Mouse (Mus musculus): ENCODE data around the gene Ppp2r3a.

GRCm38 (mm10) chr9:101290876-101291275 is 39.3 kb upstream of the Ppp2r3a start:
- TF ChIP-seq POLR2A (IDR thresholded peaks at IDR 0.05; ENCODE audit: borderline replicate concordance, extremely low read depth, insufficient read depth, insufficient read length, poor library complexity, severe bottlenecking) = no peak
- no peak for TF ChIP-seq CTCF (IDR thresholded peaks at IDR 0.05; ENCODE audit: borderline replicate concordance, extremely low read depth, insufficient read depth, insufficient read length)

Measured in brain, embryonic 14.5 days (tissue).